Mouse (Mus musculus) testis, adult 2 months (tissue): ENCODE measurements at regions not wholly inside any gene's neighbourhood (a gene's known extent, or its start where the extent isn't known, plus 50 kb on each side); places are given as distances from the start of the nearest gene placed in this dataset.

Source experiments
- CTCF ChIP-seq: fragments of 200-500 bp; IDR thresholded peaks from 2 replicates; pipeline ENCODE4 v1.5.1; 2012; ENCODE audit warnings: low read depth, mild to moderate bottlenecking, inconsistent platforms, low read length, moderate library complexity; ENCODE audit not compliant: control insufficient read depth, insufficient read depth, insufficient replicate concordance
- POLR2A ChIP-seq: fragments of 200-500 bp; IDR thresholded peaks from 2 replicates; pipeline ENCODE4 v1.6.1; 2012; ENCODE audit warnings: low read depth, mild to moderate bottlenecking, inconsistent platforms, low read length, moderate library complexity; ENCODE audit not compliant: control insufficient read depth

DNA sequence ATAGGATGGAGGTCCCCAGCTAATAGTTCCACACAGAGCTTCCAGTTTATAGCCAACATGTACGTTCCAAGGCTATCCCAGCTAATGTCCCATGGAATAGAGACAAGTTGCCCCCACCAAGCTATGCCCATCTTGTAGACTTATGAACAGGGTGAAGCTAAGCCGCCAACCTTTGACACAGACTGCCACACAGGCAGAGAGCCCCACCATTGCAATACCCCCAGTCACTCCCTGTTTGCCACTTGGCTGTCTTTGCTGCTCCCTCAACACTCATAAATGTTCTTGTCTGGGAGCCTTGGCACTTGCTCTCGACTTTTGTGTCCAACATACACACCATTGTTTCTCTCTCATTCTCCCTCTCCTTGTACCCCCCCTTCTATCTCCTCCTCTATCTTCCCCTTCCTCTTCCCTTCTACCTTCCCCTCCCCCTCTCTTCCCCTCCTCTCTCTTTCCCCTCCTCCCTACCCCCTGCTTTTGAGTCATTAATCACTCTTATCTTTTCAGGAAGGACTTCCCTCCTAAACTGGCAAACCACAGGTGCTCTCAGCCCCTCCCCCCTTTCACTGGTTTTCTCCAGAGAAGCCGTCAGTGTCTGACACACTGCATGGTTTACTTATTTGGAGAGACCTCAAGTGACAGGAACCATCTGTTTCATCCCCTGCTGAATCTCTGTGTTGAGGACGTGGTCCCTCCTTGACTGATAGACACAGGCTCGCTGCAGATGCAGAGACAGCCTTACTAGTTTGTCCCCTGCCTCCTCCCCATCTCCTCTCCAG, 148.2 kb downstream of the Kdr start:
- TF ChIP-seq POLR2A (no peak), CTCF (no peak)
